Mouse (Mus musculus) cortical plate, adult 2 months (tissue): ENCODE results near the gene Stox2.

Experiments used
- CTCF ChIP-seq: fragments of 200-500 bp; IDR thresholded peaks from 2 replicates; pipeline ENCODE4 v1.5.1; 2011; ENCODE audit warnings: mild to moderate bottlenecking, control low read depth, low read length; ENCODE audit not compliant: insufficient read depth; ENCODE audit errors: extremely low read depth
- POLR2A ChIP-seq: fragments of 200-500 bp; IDR thresholded peaks from 2 replicates; pipeline ENCODE4 v1.6.1; 2011; ENCODE audit warnings: mild to moderate bottlenecking, low read length, control low read depth; ENCODE audit not compliant: insufficient read depth; ENCODE audit errors: extremely low read depth

- no peak for TF ChIP-seq POLR2A
- no peak for TF ChIP-seq CTCF
Measured at GRCm38 (mm10) chr8:47487231-47487630, 41.1 kb upstream of the Stox2 start.
